Mouse (Mus musculus): ENCODE results near the gene Olfr1231. TPM values are rescaled to one million over a fixed set of nuclear protein-coding genes. Genes with fewer than 3 reads are reported as not detected.

The Olfr1231 gene
- polyA plus RNA-seq (2015; fragmentation: Nextera tagmentation; extraction: Ambion mirVana) = not detected in 2 replicates

- 63% methylated on average over 2 of the region's 2 CpGs for WGBS
Observed at GRCm38 (mm10) chr2:89306974-89307373, at the start of gene Olfr1231. Gene Olfr1231 (minus strand): TSS chr2:89307074.

GRCm38 (mm10) chr2:89342298-89342697, 35.4 kb upstream of the Olfr1231 start, which contains the start of gene Olfr1233:
Gene Olfr1233 (minus strand): TSS chr2:89342398.
- H3K27ac ChIP-seq (ENCODE audit: low read length) = no peak within 1 kb of the TSS
- H3K27me3 ChIP-seq (ENCODE audit: control insufficient read depth, insufficient read depth, low read length) = no peaks in the 10 kb centered on the region
- no peaks in the 10 kb centered on the region for H3K9me3 ChIP-seq (replicated peaks; ENCODE audit: control insufficient read depth, low read length)
- H3K4me2 ChIP-seq (ENCODE audit: low read depth, low read length) = no peak within 1 kb of the TSS
- H3K36me3 ChIP-seq (ENCODE audit: control insufficient read depth, insufficient read depth) = no peaks in the 10 kb centered on the region
- no peak for ATAC-seq (replicated peaks; ENCODE audit: extremely low read depth, insufficient read depth, low FRiP score)
- H3K4me3 ChIP-seq (ENCODE audit: low read length) = no peak within 1 kb of the TSS
- H3K4me1 ChIP-seq (ENCODE audit: control insufficient read depth, insufficient read depth, low read length) = no peaks in the 10 kb centered on the region
- no peak within 1 kb of the TSS for H3K9ac ChIP-seq (ENCODE audit: low read length)

More at GRCm38 (mm10) chr2:89306974-89307373, at the start of gene Olfr1231:
- no peaks in the 10 kb centered on the region for H3K4me1 ChIP-seq (ENCODE audit: control insufficient read depth, insufficient read depth, low read length)
- no peak within 1 kb of the TSS for H3K9ac ChIP-seq (ENCODE audit: low read length)
- no peak within 1 kb of the TSS for H3K4me3 ChIP-seq (ENCODE audit: low read length)
- ATAC-seq (replicated peaks; ENCODE audit: extremely low read depth, insufficient read depth, low FRiP score) = no peak
- H3K9me3 ChIP-seq (replicated peaks; ENCODE audit: control insufficient read depth, low read length) = no peaks in the 10 kb centered on the region
- no peak within 1 kb of the TSS for H3K27ac ChIP-seq (ENCODE audit: low read length)
- no peaks in the 10 kb centered on the region for H3K27me3 ChIP-seq (ENCODE audit: control insufficient read depth, insufficient read depth, low read length)
- no peaks in the 10 kb centered on the region for H3K36me3 ChIP-seq (ENCODE audit: control insufficient read depth, insufficient read depth)
- no peak within 1 kb of the TSS for H3K4me2 ChIP-seq (ENCODE audit: low read depth, low read length)

GRCm38 (mm10) chr2:89329575-89329974, 22.7 kb upstream of the Olfr1231 start, which contains the start of gene Olfr1232:
Gene Olfr1232 (minus strand): TSS chr2:89329675.
- no peaks in the 10 kb centered on the region for H3K27me3 ChIP-seq (ENCODE audit: control insufficient read depth, insufficient read depth, low read length)
- no peak for ATAC-seq (replicated peaks; ENCODE audit: extremely low read depth, insufficient read depth, low FRiP score)
- H3K27ac ChIP-seq (ENCODE audit: low read length) = no peak within 1 kb of the TSS
- H3K4me2 ChIP-seq (ENCODE audit: low read depth, low read length) = no peak within 1 kb of the TSS
- no peaks in the 10 kb centered on the region for H3K4me1 ChIP-seq (ENCODE audit: control insufficient read depth, insufficient read depth, low read length)
- H3K4me3 ChIP-seq (ENCODE audit: low read length) = no peak within 1 kb of the TSS
- no peaks in the 10 kb centered on the region for H3K36me3 ChIP-seq (ENCODE audit: control insufficient read depth, insufficient read depth)
- no peak within 1 kb of the TSS for H3K9ac ChIP-seq (ENCODE audit: low read length)
- no peaks in the 10 kb centered on the region for H3K9me3 ChIP-seq (replicated peaks; ENCODE audit: control insufficient read depth, low read length)

- H3K36me3 ChIP-seq (ENCODE audit: control insufficient read depth, insufficient read depth) = no peaks in the 10 kb centered on the region
- no peak within 1 kb of the TSS for H3K4me2 ChIP-seq (ENCODE audit: low read depth, low read length)
- no peaks in the 10 kb centered on the region for H3K27me3 ChIP-seq (ENCODE audit: control insufficient read depth, insufficient read depth, low read length)
- H3K4me1 ChIP-seq (ENCODE audit: control insufficient read depth, insufficient read depth, low read length) = no peaks in the 10 kb centered on the region
- no peak within 1 kb of the TSS for H3K27ac ChIP-seq (ENCODE audit: low read length)
- 80% methylated on average over 1 of the region's 1 CpGs for WGBS
- H3K4me3 ChIP-seq (ENCODE audit: low read length) = no peak within 1 kb of the TSS
- no peak within 1 kb of the TSS for H3K9ac ChIP-seq (ENCODE audit: low read length)
- no peak for ATAC-seq (replicated peaks; ENCODE audit: extremely low read depth, insufficient read depth, low FRiP score)
- H3K9me3 ChIP-seq (replicated peaks; ENCODE audit: control insufficient read depth, low read length) = no peaks in the 10 kb centered on the region
Observed at GRCm38 (mm10) chr2:89297168-89297567, 9.7 kb downstream of the Olfr1231 start, which contains the start of gene Olfr1230. Gene Olfr1230 (minus strand): TSS chr2:89297268.

- WGBS = 69% methylated on average over 2 of the region's 2 CpGs
- H3K27ac ChIP-seq (ENCODE audit: low read length) = no peak within 1 kb of the TSS
- H3K36me3 ChIP-seq (ENCODE audit: control insufficient read depth, insufficient read depth) = no peaks in the 10 kb centered on the region
- no peaks in the 10 kb centered on the region for H3K9me3 ChIP-seq (replicated peaks; ENCODE audit: control insufficient read depth, low read length)
- no peak for ATAC-seq (replicated peaks; ENCODE audit: extremely low read depth, insufficient read depth, low FRiP score)
- no peaks in the 10 kb centered on the region for H3K4me1 ChIP-seq (ENCODE audit: control insufficient read depth, insufficient read depth, low read length)
- H3K27me3 ChIP-seq (ENCODE audit: control insufficient read depth, insufficient read depth, low read length) = no peaks in the 10 kb centered on the region
- H3K4me3 ChIP-seq (ENCODE audit: low read length) = no peak within 1 kb of the TSS
- no peak within 1 kb of the TSS for H3K9ac ChIP-seq (ENCODE audit: low read length)
- H3K4me2 ChIP-seq (ENCODE audit: low read depth, low read length) = no peak within 1 kb of the TSS
Observed at GRCm38 (mm10) chr2:89287914-89288313, 19.0 kb downstream of the Olfr1231 start, which contains the start of gene Olfr1229. Gene Olfr1229 (minus strand): TSS chr2:89288014.

GRCm38 (mm10) chr2:89253962-89254361, 52.9 kb downstream of the Olfr1231 start, which contains the start of gene Olfr1228:
Gene Olfr1228 (minus strand): TSS chr2:89254062.
- H3K27me3 ChIP-seq (ENCODE audit: control insufficient read depth, insufficient read depth, low read length) = no peaks in the 10 kb centered on the region
- H3K9ac ChIP-seq (ENCODE audit: low read length) = no peak within 1 kb of the TSS
- H3K4me2 ChIP-seq (ENCODE audit: low read depth, low read length) = no peak within 1 kb of the TSS
- H3K36me3 ChIP-seq (ENCODE audit: control insufficient read depth, insufficient read depth) = no peaks in the 10 kb centered on the region
- ATAC-seq (replicated peaks; ENCODE audit: extremely low read depth, insufficient read depth, low FRiP score) = no peak
- H3K4me3 ChIP-seq (ENCODE audit: low read length) = no peak within 1 kb of the TSS
- H3K27ac ChIP-seq (ENCODE audit: low read length) = no peak within 1 kb of the TSS
- H3K9me3 ChIP-seq (replicated peaks; ENCODE audit: control insufficient read depth, low read length) = no peaks in the 10 kb centered on the region
- no peaks in the 10 kb centered on the region for H3K4me1 ChIP-seq (ENCODE audit: control insufficient read depth, insufficient read depth, low read length)

Other genes starting within 250 kb of the Olfr1231 start
- not detected in 2 replicates for gene Olfr1218, start 245.9 kb downstream of the Olfr1231 start, polyA plus RNA-seq (2015; fragmentation: Nextera tagmentation; extraction: Ambion mirVana)
- gene Olfr1219, start 223.6 kb downstream of the Olfr1231 start, polyA plus RNA-seq (2015; fragmentation: Nextera tagmentation; extraction: Ambion mirVana) = not detected in 2 replicates
- gene Olfr1220, start 200.2 kb downstream of the Olfr1231 start, polyA plus RNA-seq (2015; fragmentation: Nextera tagmentation; extraction: Ambion mirVana) = not detected in 2 replicates
- not detected in 2 replicates for gene Olfr1221, start 189.8 kb downstream of the Olfr1231 start, polyA plus RNA-seq (2015; fragmentation: Nextera tagmentation; extraction: Ambion mirVana)
- not detected in 2 replicates for gene Olfr1222, start 174.0 kb downstream of the Olfr1231 start, polyA plus RNA-seq (2015; fragmentation: Nextera tagmentation; extraction: Ambion mirVana)
- not detected in 2 replicates for gene Olfr1223, start 155.5 kb downstream of the Olfr1231 start, polyA plus RNA-seq (2015; fragmentation: Nextera tagmentation; extraction: Ambion mirVana)
- not detected in 2 replicates for gene Olfr1224-ps1, start 143.0 kb downstream of the Olfr1231 start, polyA plus RNA-seq (2015; fragmentation: Nextera tagmentation; extraction: Ambion mirVana)
- not detected in 2 replicates for gene Olfr1225, start 132.4 kb downstream of the Olfr1231 start, polyA plus RNA-seq (2015; fragmentation: Nextera tagmentation; extraction: Ambion mirVana)
- gene Olfr1226, start 107.0 kb downstream of the Olfr1231 start, polyA plus RNA-seq (2015; fragmentation: Nextera tagmentation; extraction: Ambion mirVana) = not detected in 2 replicates
- gene Olfr1228, start 53.0 kb downstream of the Olfr1231 start, polyA plus RNA-seq (2015; fragmentation: Nextera tagmentation; extraction: Ambion mirVana) = not detected in 2 replicates
- not detected in 2 replicates for gene Olfr1229, start 19.1 kb downstream of the Olfr1231 start, polyA plus RNA-seq (2015; fragmentation: Nextera tagmentation; extraction: Ambion mirVana)
- gene Olfr1230, start 9.8 kb downstream of the Olfr1231 start, polyA plus RNA-seq (2015; fragmentation: Nextera tagmentation; extraction: Ambion mirVana) = not detected in 2 replicates
- gene Olfr1232, start 22.6 kb upstream of the Olfr1231 start, polyA plus RNA-seq (2015; fragmentation: Nextera tagmentation; extraction: Ambion mirVana) = not detected in 2 replicates
- not detected in 2 replicates for gene Olfr1233, start 35.3 kb upstream of the Olfr1231 start, polyA plus RNA-seq (2015; fragmentation: Nextera tagmentation; extraction: Ambion mirVana)
- not detected in 2 replicates for gene Olfr1234, start 57.8 kb upstream of the Olfr1231 start, polyA plus RNA-seq (2015; fragmentation: Nextera tagmentation; extraction: Ambion mirVana)
- gene Olfr1238, start 102.6 kb upstream of the Olfr1231 start, polyA plus RNA-seq (2015; fragmentation: Nextera tagmentation; extraction: Ambion mirVana) = not detected in 2 replicates
- gene Olfr1239, start 113.3 kb upstream of the Olfr1231 start, polyA plus RNA-seq (2015; fragmentation: Nextera tagmentation; extraction: Ambion mirVana) = not detected in 2 replicates
- not detected in 2 replicates for gene Olfr1240, start 135.9 kb upstream of the Olfr1231 start, polyA plus RNA-seq (2015; fragmentation: Nextera tagmentation; extraction: Ambion mirVana)
- gene Olfr1241, start 180.1 kb upstream of the Olfr1231 start, polyA plus RNA-seq (2015; fragmentation: Nextera tagmentation; extraction: Ambion mirVana) = not detected in 2 replicates
- gene Olfr1242, start 191.3 kb upstream of the Olfr1231 start, polyA plus RNA-seq (2015; fragmentation: Nextera tagmentation; extraction: Ambion mirVana) = not detected in 2 replicates
- gene Olfr1243, start 224.4 kb upstream of the Olfr1231 start, polyA plus RNA-seq (2015; fragmentation: Nextera tagmentation; extraction: Ambion mirVana) = not detected in 2 replicates